ENCODE assay signal across 12 mouse cellular contexts in the genomic region with DNA sequence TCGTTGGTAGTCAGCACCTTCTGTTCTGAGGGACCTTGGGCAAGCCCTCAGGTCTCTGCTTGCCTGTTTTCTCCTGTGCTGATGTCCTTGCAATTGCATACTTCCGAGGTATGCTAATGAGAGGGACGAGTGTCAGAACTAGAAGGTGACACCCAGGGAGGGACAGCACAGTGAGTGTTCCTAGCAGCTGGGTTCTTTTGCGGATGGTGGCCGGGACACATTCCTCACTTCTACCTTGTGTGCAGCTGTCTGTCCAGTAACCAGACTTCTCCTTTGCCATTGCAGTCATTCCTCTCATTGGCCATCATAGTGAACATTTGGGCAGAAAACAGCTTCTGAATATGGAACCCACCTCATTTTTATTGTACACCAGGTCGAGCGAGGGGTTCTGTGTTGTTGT.
"Had no signal": no experiment of that assay in that cellular context is flagged by ENCODE, and none has a peak within 500 bp of the region (broad histone marks: within the 10 kb centered on the region; RNA-seq: fewer than 3 reads in every experiment).

No protein-coding gene starts in this region.

- H3K4me2 ChIP-seq: neural tube, embryonic 12.5 days had no signal

- H3K4me3 ChIP-seq: layer of hippocampus, adult 2 months; neural tube, embryonic 12.5 days had no signal

- ATAC-seq: lung, postnatal 0 days had no signal

- H3K27me3 ChIP-seq: neural tube, embryonic 12.5 days had no signal

- DNase-seq: kidney, adult 2 months; kidney, postnatal 10 days; kidney, postnatal 4 days; lung, adult 2 months; lung, postnatal 36 days; midbrain, embryonic 14.5 days; thymus, adult 18-20 months; thymus, postnatal 14 days had no signal

- H3K9ac ChIP-seq: liver, embryonic 14.5 days; neural tube, embryonic 12.5 days had no signal

- H3K36me3 ChIP-seq: neural tube, embryonic 12.5 days had no signal

- H3K9me3 ChIP-seq: neural tube, embryonic 12.5 days had no signal

- H3K27ac ChIP-seq: layer of hippocampus, adult 2 months; liver, embryonic 14.5 days; neural tube, embryonic 12.5 days had no signal
